Mouse (Mus musculus) forebrain, embryonic 11.5 days (tissue): ENCODE results near the gene Tgfbr2. TPM values are rescaled to one million over a fixed set of nuclear protein-coding genes. Genes with fewer than 3 reads are reported as not detected.
"Not testable (repeated sequence)": the region's sequence is repeated elsewhere in the genome, so short reads cannot be mapped to it uniquely, and the experiment has no call there.

Experiments
- ATAC-seq: fragments of 200-750 bp; cut with Nextera tagmentation; replicated peaks from 2 replicates; pipeline ENCODE4 v1.8.0; 2017; ENCODE audit warnings: moderate TSS enrichment; ENCODE audit not compliant: low FRiP score
- DNase-seq: peaks from one replicate; pipeline ENCODE4 v3.0.0-alpha.2; 2017; ENCODE audit warnings: low spot score
- H3K27ac ChIP-seq: fragments of 300-500 bp; sonication (generic); 2 replicates; pipeline ENCODE4 v1.5.1; 2014; ENCODE audit warnings: low read depth, low read length
- H3K27me3 ChIP-seq: fragments of 300-500 bp; sonication (generic); 2 replicates; pipeline ENCODE4 v1.6.1; 2014; ENCODE audit warnings: mild to moderate bottlenecking, low read length, mixed read lengths; ENCODE audit not compliant: control insufficient read depth, insufficient read depth
- H3K36me3 ChIP-seq: fragments of 300-500 bp; sonication (generic); 2 replicates; pipeline ENCODE4 v1.6.1; 2014; ENCODE audit warnings: mild to moderate bottlenecking, low read length, moderate library complexity, mixed read lengths; ENCODE audit not compliant: control insufficient read depth, insufficient read depth
- H3K4me1 ChIP-seq: fragments of 300-500 bp; sonication (generic); replicated peaks from 2 replicates; pipeline ENCODE4 v1.6.1; 2014; ENCODE audit warnings: low read length, mixed read lengths; ENCODE audit not compliant: control insufficient read depth, insufficient read depth
- H3K4me2 ChIP-seq: fragments of 300-500 bp; sonication (generic); 2 replicates; pipeline ENCODE4 v1.6.1; 2014; ENCODE audit warnings: low read depth, mild to moderate bottlenecking, low read length, moderate library complexity, mixed read lengths; ENCODE audit not compliant: severe bottlenecking
- H3K4me3 ChIP-seq: fragments of 300-500 bp; sonication (generic); 2 replicates; pipeline ENCODE4 v1.5.1; 2014; ENCODE audit warnings: low read depth, low read length
- H3K9ac ChIP-seq: fragments of 300-500 bp; sonication (generic); 2 replicates; pipeline ENCODE4 v1.6.1; 2014; ENCODE audit warnings: low read length
- H3K9me3 ChIP-seq: fragments of 300-500 bp; sonication (generic); 2 replicates; pipeline ENCODE4 v1.6.1; 2016; ENCODE audit warnings: low read length, mixed read lengths; ENCODE audit not compliant: control insufficient read depth
- WGBS: fragments of 180-500 bp; shearing (Covaris S2); extraction: QIAGEN DNeasy Blood & Tissue Kit; methylation state at CpG from one replicate; pipeline ENCODE4 v1.1.7; 2014; 5-methylcytosine and 5-hydroxymethylcytosine counted together
- polyA plus RNA-seq: library from polyadenylated mRNA; unstranded; fragments of >200 nt; fragmentation: Nextera tagmentation; extraction: Ambion mirVana; gene quantifications from 2 replicates; pipeline ENCODE4 v1.2.1, GENCODE M21; 2014

Gene Tgfbr2
- polyA plus RNA-seq, 1 experiment from 2014 or later = 8.1 TPM

- WGBS = 83% methylated on average over 1 of the region's 1 CpGs
- H3K9me3 ChIP-seq = no peaks in the 10 kb centered on the region
- H3K27ac ChIP-seq = no peak overlapping the region
- no peak overlapping the region for H3K9ac ChIP-seq
- H3K27me3 ChIP-seq = no peaks in the 10 kb centered on the region
- H3K4me2 ChIP-seq = no peak overlapping the region
- no peak overlapping the region for H3K4me3 ChIP-seq
- ATAC-seq = no peak
- DNase-seq = no peak
- no peaks in the 10 kb centered on the region for H3K36me3 ChIP-seq
- no peaks in the 10 kb centered on the region for H3K4me1 ChIP-seq
These were observed 125.2 kb downstream of the Tgfbr2 start for GRCm38 (mm10) chr9:116049985-116050384.

DNA sequence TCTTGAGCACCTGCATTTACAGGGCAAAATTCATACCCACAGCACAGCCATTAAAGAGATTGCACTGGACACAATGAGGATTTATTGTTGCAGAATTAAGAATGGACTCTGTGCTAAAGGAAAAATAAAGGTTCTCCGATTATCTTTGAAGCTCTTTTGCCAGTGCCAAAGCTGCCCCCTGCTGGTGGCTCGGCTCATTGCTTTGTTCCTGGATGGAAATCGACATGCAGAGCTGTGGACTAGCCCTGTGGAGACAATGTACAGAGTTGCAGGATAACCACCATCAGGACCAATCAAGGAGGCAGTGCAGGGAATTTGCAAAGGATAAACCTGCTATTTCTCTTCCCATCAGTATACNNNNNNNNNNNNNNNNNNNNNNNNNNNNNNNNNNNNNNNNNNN is 133.4 kb downstream of the Tgfbr2 start:
- H3K27me3 ChIP-seq = no peaks in the 10 kb centered on the region
- DNase-seq (peak; percentile 88), ATAC-seq (no peak)
- no peak overlapping the region for H3K27ac ChIP-seq
- no peaks in the 10 kb centered on the region for H3K9me3 ChIP-seq
- 11% methylated on average over 3 of the region's 3 CpGs for WGBS
- H3K4me2 ChIP-seq = no peak overlapping the region
- H3K4me1 ChIP-seq = no peaks in the 10 kb centered on the region
- H3K9ac ChIP-seq = no peak overlapping the region
- H3K36me3 ChIP-seq = no peaks in the 10 kb centered on the region
- no peak overlapping the region for H3K4me3 ChIP-seq

GRCm38 (mm10) chr9:116041369-116041768 is 133.8 kb downstream of the Tgfbr2 start:
- ATAC-seq = no peak
- no peak for DNase-seq
- Histone ChIP-seq H3K36me3 (no peaks in the 10 kb centered on the region), H3K9me3 (no peaks in the 10 kb centered on the region), H3K4me3 (no peak overlapping the region), H3K4me2 (no peak overlapping the region), H3K4me1 (no peaks in the 10 kb centered on the region), H3K27ac (no peak overlapping the region), H3K9ac (no peak overlapping the region), H3K27me3 (no peaks in the 10 kb centered on the region)
- 77% methylated on average over 4 of the region's 4 CpGs for WGBS

GRCm38 (mm10) chr9:116040852-116041251 is 134.3 kb downstream of the Tgfbr2 start:
- not testable (repeated sequence) for H3K4me2 ChIP-seq, H3K4me3 ChIP-seq, H3K27ac ChIP-seq, H3K4me1 ChIP-seq, H3K36me3 ChIP-seq, ATAC-seq, H3K9ac ChIP-seq, H3K9me3 ChIP-seq, DNase-seq, H3K27me3 ChIP-seq
- 94% methylated on average over 14 of the region's 14 CpGs for whole genome bisulfite sequencing

GRCm38 (mm10) chr9:116039981-116040380 is 135.2 kb downstream of the Tgfbr2 start:
- 91% methylated on average over 4 of the region's 4 CpGs for WGBS
- H3K9ac ChIP-seq = no peak overlapping the region
- no peak overlapping the region for H3K27ac ChIP-seq
- H3K4me2 ChIP-seq = no peak overlapping the region
- H3K4me3 ChIP-seq = no peak overlapping the region
- no peaks in the 10 kb centered on the region for H3K36me3 ChIP-seq
- no peaks in the 10 kb centered on the region for H3K9me3 ChIP-seq
- H3K4me1 ChIP-seq = no peaks in the 10 kb centered on the region
- DNase-seq (no peak), ATAC-seq (no peak)
- H3K27me3 ChIP-seq = no peaks in the 10 kb centered on the region

- no peaks in the 10 kb centered on the region for H3K27me3 ChIP-seq
- no peaks in the 10 kb centered on the region for H3K9me3 ChIP-seq
- no peaks in the 10 kb centered on the region for H3K4me1 ChIP-seq
- H3K9ac ChIP-seq = no peak overlapping the region
- H3K27ac ChIP-seq = no peak overlapping the region
- no peak for ATAC-seq
- 91% methylated on average over 6 of the region's 6 CpGs for WGBS
- H3K36me3 ChIP-seq = no peaks in the 10 kb centered on the region
- H3K4me3 ChIP-seq = no peak overlapping the region
- no peak overlapping the region for H3K4me2 ChIP-seq
- no peak for DNase-seq
These were observed 136.9 kb downstream of the Tgfbr2 start for GRCm38 (mm10) chr9:116038275-116038674.
